Mouse (Mus musculus): ENCODE data around the gene Rsg1. TPM values are rescaled to one million over a fixed set of nuclear protein-coding genes. Genes with fewer than 3 reads are reported as not detected.

Rsg1 gene
- total RNA-seq, 2 experiments from 2014 or later = not detected

GRCm38 (mm10) chr4:141274485-141275341, 61.0 kb downstream of the Rsg1 start:
- Histone ChIP-seq H3K4me3 (no peak overlapping the region), H3K27ac (peak overlapping the region; percentile 12; the same call in 1 of the 2 replicates)
- TF ChIP-seq CTCF (IDR thresholded peaks at IDR 0.05) = no peak
- intact Hi-C loops (cut with DNase I) = no loop called here
- DNase-seq = no peak

Other genes with a start within 250 kb of the Rsg1 start
- 10 to 100 TPM; 20.0 to 23.7 TPM for gene Atp13a2, start 227.1 kb upstream of the Rsg1 start, total RNA-seq (2021)
- gene Mfap2, start 203.5 kb upstream of the Rsg1 start, total RNA-seq (2021) = 1 to 10 TPM; 1.5 to 4.7 TPM
- 1 to 10 TPM; 1.7 to 2.0 TPM for gene Crocc, start 153.4 kb upstream of the Rsg1 start, total RNA-seq (2021)
- 10 to 100 TPM; 13.1 to 16.5 TPM for gene Necap2, start 135.6 kb upstream of the Rsg1 start, total RNA-seq (2021)
- gene Spata21, start 125.6 kb upstream of the Rsg1 start, total RNA-seq (2021) = not detected
- 100 to 1,000 TPM; 146 to 163 TPM for gene Szrd1, start 74.2 kb upstream of the Rsg1 start, total RNA-seq (2021)
- 10 to 100 TPM; 10.8 to 10.9 TPM for gene Fbxo42, start 66.0 kb upstream of the Rsg1 start, total RNA-seq (2021)
- gene Arhgef19, start 25.5 kb downstream of the Rsg1 start, total RNA-seq (2021) = under 1 TPM; 0.31 to 0.33 TPM
- gene Epha2, start 87.3 kb downstream of the Rsg1 start, total RNA-seq (2021) = 1 to 10 TPM; 1.8 to 2.6 TPM
- gene Fam131c, start 154.3 kb downstream of the Rsg1 start, total RNA-seq (2021) = under 1 TPM in 1 of 2 experiments, not detected in 1; 0.20 TPM
- not detected for gene Clcnka, start 184.8 kb downstream of the Rsg1 start, total RNA-seq (2021)
- under 1 TPM in 1 of 2 experiments, not detected in 1; 0.25 TPM for gene Clcnkb, start 202.1 kb downstream of the Rsg1 start, total RNA-seq (2021)
- 100 to 1,000 TPM; 223 to 468 TPM for gene Hspb7, start 206.8 kb downstream of the Rsg1 start, total RNA-seq (2021)
- 1 to 10 TPM in 1 of 2 experiments, under 1 TPM in 1; 0.92 to 1.6 TPM for gene Srarp, start 222.1 kb downstream of the Rsg1 start, total RNA-seq (2021)
- gene Zbtb17, start 230.7 kb downstream of the Rsg1 start, total RNA-seq (2021) = 10 to 100 TPM; 30.2 to 30.6 TPM

Data from gastrocnemius, adult 2 months (tissue).